Mouse (Mus musculus) c-Kit-negative CD71-positive TER-119-positive erythroid progenitor cells, embryonic 14.5 days (primary cell): ENCODE measurements around the gene Prdm4.

Source experiments
- DNase-seq: peaks from one replicate; pipeline ENCODE4 v3.0.0-alpha.2; 2013; ENCODE audit warnings: low read depth, low spot score

Prdm4 gene

GRCm38 (mm10) chr10:85916498-85917309 is at the start of gene Prdm4:
Prdm4 (minus strand) TSS chr10:85917142.
- DNase-seq, result peak; percentile 93

- DNase-seq, result no peak
Observed at GRCm38 (mm10) chr10:85966476-85966875, 49.5 kb upstream of the Prdm4 start.

GRCm38 (mm10) chr10:85964316-85964715 is 47.4 kb upstream of the Prdm4 start:
- DNase-seq, result no peak

- no peak for DNase-seq
Observed at GRCm38 (mm10) chr10:85962897-85963296, 46.0 kb upstream of the Prdm4 start.

- DNase-seq, result peak; percentile 92
Observed at GRCm38 (mm10) chr10:85957464-85957950, 40.6 kb upstream of the Prdm4 start, which contains the start of gene Rtcb. Rtcb (minus strand) TSS chr10:85957823.

- DNase-seq, result peak; percentile 9
Observed at GRCm38 (mm10) chr10:85956871-85957419, 40.0 kb upstream of the Prdm4 start.

- no peak for DNase-seq
Observed at GRCm38 (mm10) chr10:85954429-85954828, 37.5 kb upstream of the Prdm4 start.

GRCm38 (mm10) chr10:85953401-85953800 is 36.5 kb upstream of the Prdm4 start:
- no peak for DNase-seq

GRCm38 (mm10) chr10:85951765-85952443 is 35.0 kb upstream of the Prdm4 start:
- DNase-seq, result no peak

GRCm38 (mm10) chr10:85948483-85949196 is 31.7 kb upstream of the Prdm4 start:
- DNase-seq, result no peak

GRCm38 (mm10) chr10:85936280-85936965 is 19.5 kb upstream of the Prdm4 start:
- DNase-seq, result no peak

GRCm38 (mm10) chr10:85929962-85930361 is 13.0 kb upstream of the Prdm4 start:
- DNase-seq, result no peak

- no peak for DNase-seq
Observed at GRCm38 (mm10) chr10:85929208-85929591, 12.3 kb upstream of the Prdm4 start.

- no peak for DNase-seq
Observed at GRCm38 (mm10) chr10:85928499-85929207, 11.7 kb upstream of the Prdm4 start.

- DNase-seq, result no peak
Observed at GRCm38 (mm10) chr10:85927676-85928445, 10.9 kb upstream of the Prdm4 start, which contains the start of gene Ascl4. Ascl4 (plus strand) TSS chr10:85927681.

- DNase-seq, result no peak
Observed at GRCm38 (mm10) chr10:85879886-85880486, 37.0 kb downstream of the Prdm4 start.

- no peak for DNase-seq
Observed at GRCm38 (mm10) chr10:85875812-85876211, 41.1 kb downstream of the Prdm4 start.

GRCm38 (mm10) chr10:85873861-85874544 is 42.9 kb downstream of the Prdm4 start:
- DNase-seq, result no peak

- DNase-seq, result no peak
Observed at GRCm38 (mm10) chr10:85872479-85872773, 44.5 kb downstream of the Prdm4 start.
